Mouse (Mus musculus): ENCODE measurements around the gene Lin52. TPM values are rescaled to one million over a fixed set of nuclear protein-coding genes. Genes with fewer than 3 reads are reported as not detected.
A peak's percentile ranks its signal among the peaks of the same experiment; 100 is the strongest.

The Lin52 gene
- polyA plus RNA-seq (2015; fragmentation: Nextera tagmentation; extraction: Ambion mirVana) = 16.2 and 18.1 TPM in 2 replicates

GRCm38 (mm10) chr12:84450718-84451646 is at the start of gene Lin52, which contains the start of gene Aldh6a1:
Gene Lin52 (plus strand): TSS chr12:84451422.
Gene Aldh6a1 (minus strand): TSS chr12:84451004.
- H3K27ac ChIP-seq (ENCODE audit: low read length) = peak within 1 kb of the TSS; percentile 94
- peak within 1 kb of the TSS; percentile 99 for H3K4me2 ChIP-seq (ENCODE audit: low read depth, low read length)
- peak within 1 kb of the TSS; percentile 95 for H3K4me3 ChIP-seq (ENCODE audit: low read length)
- under 1% methylated on average over 49 of the region's 49 CpGs for WGBS
- H3K4me1 ChIP-seq (ENCODE audit: control insufficient read depth, insufficient read depth, low read length) = peaks cover 13% of the 10 kb centered on the region
- peak; percentile 97 for ATAC-seq (replicated peaks; ENCODE audit: extremely low read depth, insufficient read depth, low FRiP score)
- no peaks in the 10 kb centered on the region for H3K36me3 ChIP-seq (ENCODE audit: control insufficient read depth, insufficient read depth)
- H3K9ac ChIP-seq (ENCODE audit: low read length) = peak within 1 kb of the TSS; percentile 86
- H3K9me3 ChIP-seq (replicated peaks; ENCODE audit: control insufficient read depth, low read length) = no peaks in the 10 kb centered on the region
- no peaks in the 10 kb centered on the region for H3K27me3 ChIP-seq (ENCODE audit: control insufficient read depth, insufficient read depth, low read length)

GRCm38 (mm10) chr12:84402923-84403322 is 48.3 kb upstream of the Lin52 start:
- no peak overlapping the region for H3K9ac ChIP-seq (ENCODE audit: low read length)
- H3K4me2 ChIP-seq (ENCODE audit: low read depth, low read length) = no peak overlapping the region
- WGBS = 44% methylated on average over 9 of the region's 9 CpGs
- no peak for ATAC-seq (replicated peaks; ENCODE audit: extremely low read depth, insufficient read depth, low FRiP score)
- H3K4me1 ChIP-seq (ENCODE audit: control insufficient read depth, insufficient read depth, low read length) = peaks cover 4% of the 10 kb centered on the region
- H3K27me3 ChIP-seq (ENCODE audit: control insufficient read depth, insufficient read depth, low read length) = no peaks in the 10 kb centered on the region
- no peaks in the 10 kb centered on the region for H3K36me3 ChIP-seq (ENCODE audit: control insufficient read depth, insufficient read depth)
- H3K27ac ChIP-seq (ENCODE audit: low read length) = 0 out of 2 replicates have a peak overlapping the region, but pooled peaks have one; percentile 14
- H3K9me3 ChIP-seq (replicated peaks; ENCODE audit: control insufficient read depth, low read length) = no peaks in the 10 kb centered on the region
- H3K4me3 ChIP-seq (ENCODE audit: low read length) = no peak overlapping the region

- 92% methylated on average over 6 of the region's 6 CpGs for WGBS
- no peaks in the 10 kb centered on the region for H3K36me3 ChIP-seq (ENCODE audit: control insufficient read depth, insufficient read depth)
- H3K9ac ChIP-seq (ENCODE audit: low read length) = no peak overlapping the region
- H3K4me2 ChIP-seq (ENCODE audit: low read depth, low read length) = no peak overlapping the region
- H3K27me3 ChIP-seq (ENCODE audit: control insufficient read depth, insufficient read depth, low read length) = no peaks in the 10 kb centered on the region
- H3K27ac ChIP-seq (ENCODE audit: low read length) = no peak overlapping the region
- ATAC-seq (replicated peaks; ENCODE audit: extremely low read depth, insufficient read depth, low FRiP score) = no peak
- H3K9me3 ChIP-seq (replicated peaks; ENCODE audit: control insufficient read depth, low read length) = no peaks in the 10 kb centered on the region
- peaks cover 8% of the 10 kb centered on the region for H3K4me1 ChIP-seq (ENCODE audit: control insufficient read depth, insufficient read depth, low read length)
- H3K4me3 ChIP-seq (ENCODE audit: low read length) = no peak overlapping the region
Measured at GRCm38 (mm10) chr12:84404541-84404940, 46.7 kb upstream of the Lin52 start.

GRCm38 (mm10) chr12:84407259-84407658 is 44.0 kb upstream of the Lin52 start:
- H3K4me1 ChIP-seq (ENCODE audit: control insufficient read depth, insufficient read depth, low read length) = peaks cover 10% of the 10 kb centered on the region
- no peaks in the 10 kb centered on the region for H3K9me3 ChIP-seq (replicated peaks; ENCODE audit: control insufficient read depth, low read length)
- no peak overlapping the region for H3K27ac ChIP-seq (ENCODE audit: low read length)
- H3K36me3 ChIP-seq (ENCODE audit: control insufficient read depth, insufficient read depth) = no peaks in the 10 kb centered on the region
- no peak for ATAC-seq (replicated peaks; ENCODE audit: extremely low read depth, insufficient read depth, low FRiP score)
- no peaks in the 10 kb centered on the region for H3K27me3 ChIP-seq (ENCODE audit: control insufficient read depth, insufficient read depth, low read length)
- H3K4me2 ChIP-seq (ENCODE audit: low read depth, low read length) = no peak overlapping the region
- H3K9ac ChIP-seq (ENCODE audit: low read length) = no peak overlapping the region
- WGBS = 64% methylated on average over 4 of the region's 4 CpGs
- H3K4me3 ChIP-seq (ENCODE audit: low read length) = no peak overlapping the region

GRCm38 (mm10) chr12:84407874-84408818 is 43.1 kb upstream of the Lin52 start:
- ATAC-seq (replicated peaks; ENCODE audit: extremely low read depth, insufficient read depth, low FRiP score) = peak; percentile 60
- Histone ChIP-seq H3K36me3 (ENCODE audit: control insufficient read depth, insufficient read depth) (no peaks in the 10 kb centered on the region), H3K4me2 (ENCODE audit: low read depth, low read length) (peak overlapping the region; percentile 74), H3K4me3 (ENCODE audit: low read length) (peak overlapping the region; percentile 94), H3K9ac (ENCODE audit: low read length) (peak overlapping the region; percentile 94), H3K27ac (ENCODE audit: low read length) (peak overlapping the region; percentile 96), H3K9me3 (replicated peaks; ENCODE audit: control insufficient read depth, low read length) (no peaks in the 10 kb centered on the region), H3K27me3 (ENCODE audit: control insufficient read depth, insufficient read depth, low read length) (no peaks in the 10 kb centered on the region), H3K4me1 (ENCODE audit: control insufficient read depth, insufficient read depth, low read length) (peaks cover 7% of the 10 kb centered on the region)
- 1% methylated on average over 45 of the region's 52 CpGs for WGBS

GRCm38 (mm10) chr12:84408819-84409507 is 42.3 kb upstream of the Lin52 start, which contains the start of the genes Entpd5 and Bbof1:
Gene Entpd5 (minus strand): TSS chr12:84409029.
Gene Bbof1 (plus strand): TSS chr12:84409071.
- Histone ChIP-seq H3K36me3 (ENCODE audit: control insufficient read depth, insufficient read depth) (no peaks in the 10 kb centered on the region), H3K27ac (ENCODE audit: low read length) (peak within 1 kb of the TSS; percentile 96), H3K4me2 (ENCODE audit: low read depth, low read length) (peak within 1 kb of the TSS; percentile 74), H3K9ac (ENCODE audit: low read length) (peak within 1 kb of the TSS; percentile 94), H3K27me3 (ENCODE audit: control insufficient read depth, insufficient read depth, low read length) (no peaks in the 10 kb centered on the region), H3K9me3 (replicated peaks; ENCODE audit: control insufficient read depth, low read length) (no peaks in the 10 kb centered on the region), H3K4me3 (ENCODE audit: low read length) (peak within 1 kb of the TSS; percentile 94), H3K4me1 (ENCODE audit: control insufficient read depth, insufficient read depth, low read length) (peaks cover 7% of the 10 kb centered on the region)
- ATAC-seq (replicated peaks; ENCODE audit: extremely low read depth, insufficient read depth, low FRiP score) = peak; percentile 95
- WGBS = under 1% methylated on average over 60 of the region's 63 CpGs

GRCm38 (mm10) chr12:84416834-84417604 is 34.2 kb upstream of the Lin52 start, which contains the start of gene Rnf113a2:
Gene Rnf113a2 (plus strand): TSS chr12:84417196.
- H3K27ac ChIP-seq (ENCODE audit: low read length) = peak within 1 kb of the TSS; percentile 34; the same call in 1 of the 2 replicates
- H3K27me3 ChIP-seq (ENCODE audit: control insufficient read depth, insufficient read depth, low read length) = no peaks in the 10 kb centered on the region
- H3K4me1 ChIP-seq (ENCODE audit: control insufficient read depth, insufficient read depth, low read length) = peaks cover 4% of the 10 kb centered on the region; the same call in 1 of the 2 replicates
- H3K9ac ChIP-seq (ENCODE audit: low read length) = peak within 1 kb of the TSS; percentile 68
- H3K36me3 ChIP-seq (ENCODE audit: control insufficient read depth, insufficient read depth) = no peaks in the 10 kb centered on the region
- peak; percentile 88 for ATAC-seq (replicated peaks; ENCODE audit: extremely low read depth, insufficient read depth, low FRiP score)
- WGBS = 2% methylated on average over 50 of the region's 50 CpGs
- peak within 1 kb of the TSS; percentile 53 for H3K4me3 ChIP-seq (ENCODE audit: low read length)
- peak within 1 kb of the TSS; percentile 66 for H3K4me2 ChIP-seq (ENCODE audit: low read depth, low read length)
- H3K9me3 ChIP-seq (replicated peaks; ENCODE audit: control insufficient read depth, low read length) = no peaks in the 10 kb centered on the region

- Histone ChIP-seq H3K4me3 (ENCODE audit: low read length) (peak overlapping the region; percentile 53), H3K27me3 (ENCODE audit: control insufficient read depth, insufficient read depth, low read length) (no peaks in the 10 kb centered on the region), H3K27ac (ENCODE audit: low read length) (no peak overlapping the region), H3K4me2 (ENCODE audit: low read depth, low read length) (peak overlapping the region; percentile 66), H3K9ac (ENCODE audit: low read length) (peak overlapping the region; percentile 68), H3K9me3 (replicated peaks; ENCODE audit: control insufficient read depth, low read length) (no peaks in the 10 kb centered on the region), H3K36me3 (ENCODE audit: control insufficient read depth, insufficient read depth) (no peaks in the 10 kb centered on the region), H3K4me1 (ENCODE audit: control insufficient read depth, insufficient read depth, low read length) (peaks cover 4% of the 10 kb centered on the region; the same call in 1 of the 2 replicates)
- no peak for ATAC-seq (replicated peaks; ENCODE audit: extremely low read depth, insufficient read depth, low FRiP score)
- 32% methylated on average over 18 of the region's 18 CpGs for whole genome bisulfite sequencing
Measured at GRCm38 (mm10) chr12:84417605-84417922, 33.7 kb upstream of the Lin52 start.
